Mouse (Mus musculus): ENCODE results near the gene Pcare. TPM values are rescaled to one million over a fixed set of nuclear protein-coding genes. Genes with fewer than 3 reads are reported as not detected.
"Not testable (repeated sequence)": the region's sequence is repeated elsewhere in the genome, so short reads cannot be mapped to it uniquely, and the experiment has no call there.

Gene Pcare
- polyA plus RNA-seq, 1 experiment from 2014 or later: 0.02 TPM

GRCm38 (mm10) chr17:71774173-71774572 lies 21.5 kb upstream of the Pcare start:
- WGBS (ENCODE audit: insufficient replicate concordance): 55% methylated on average over 4 of the region's 4 CpGs
- H3K27me3 ChIP-seq (replicated peaks): no peaks in the 10 kb centered on the region

GRCm38 (mm10) chr17:71770696-71771095 lies 18.0 kb upstream of the Pcare start:
- Histone ChIP-seq H3K9me3 (replicated peaks) (no peaks in the 10 kb centered on the region), H3K27ac (no peak overlapping the region), H3K4me3 (no peak overlapping the region), H3K4me1 (no peaks in the 10 kb centered on the region), H3K36me3 (no peaks in the 10 kb centered on the region), H3K27me3 (replicated peaks) (no peaks in the 10 kb centered on the region), H3K4me2 (no peak overlapping the region), H3K9ac (no peak overlapping the region)
- ATAC-seq: no peak
- 68% methylated on average over 3 of the region's 3 CpGs for WGBS (ENCODE audit: insufficient replicate concordance)

More at GRCm38 (mm10) chr17:71774173-71774572, 21.5 kb upstream of the Pcare start:
- no peak overlapping the region for H3K27ac ChIP-seq
- peaks cover 12% of the 10 kb centered on the region; the same call in 1 of the 2 replicates for H3K9me3 ChIP-seq (replicated peaks)
- no peak overlapping the region for H3K9ac ChIP-seq
- H3K4me3 ChIP-seq: no peak overlapping the region
- H3K4me1 ChIP-seq: no peaks in the 10 kb centered on the region
- no peak for ATAC-seq
- no peaks in the 10 kb centered on the region for H3K36me3 ChIP-seq
- H3K4me2 ChIP-seq: no peak overlapping the region

GRCm38 (mm10) chr17:71769564-71769963 lies 16.9 kb upstream of the Pcare start:
- H3K27me3 ChIP-seq (replicated peaks): no peaks in the 10 kb centered on the region
- ATAC-seq: no peak
- 47% methylated on average over 6 of the region's 6 CpGs for WGBS (ENCODE audit: insufficient replicate concordance)

GRCm38 (mm10) chr17:71768173-71768572 lies 15.5 kb upstream of the Pcare start, which contains the start of gene Clip4:
Gene Clip4 (plus strand): TSS chr17:71768473.
- 36% methylated on average over 1 of the region's 1 CpGs for WGBS (ENCODE audit: insufficient replicate concordance)
- not testable (repeated sequence) for H3K36me3 ChIP-seq; H3K9me3 ChIP-seq (replicated peaks); H3K4me1 ChIP-seq; H3K4me3 ChIP-seq; H3K9ac ChIP-seq; H3K4me2 ChIP-seq; H3K27ac ChIP-seq; ATAC-seq; H3K27me3 ChIP-seq (replicated peaks)

More at GRCm38 (mm10) chr17:71769564-71769963, 16.9 kb upstream of the Pcare start:
- no peak overlapping the region for H3K27ac ChIP-seq
- no peaks in the 10 kb centered on the region for H3K4me1 ChIP-seq
- no peaks in the 10 kb centered on the region for H3K36me3 ChIP-seq
- no peak overlapping the region for H3K4me2 ChIP-seq
- H3K9me3 ChIP-seq (replicated peaks): no peaks in the 10 kb centered on the region
- H3K4me3 ChIP-seq: no peak overlapping the region
- H3K9ac ChIP-seq: no peak overlapping the region

- no peaks in the 10 kb centered on the region for H3K4me1 ChIP-seq
- no peak overlapping the region for H3K4me3 ChIP-seq
- H3K27me3 ChIP-seq (replicated peaks): no peaks in the 10 kb centered on the region
- H3K27ac ChIP-seq: no peak overlapping the region
- WGBS (ENCODE audit: insufficient replicate concordance): 73% methylated on average over 7 of the region's 7 CpGs
- no peak overlapping the region for H3K9ac ChIP-seq
- no peak overlapping the region for H3K4me2 ChIP-seq
- H3K36me3 ChIP-seq: no peaks in the 10 kb centered on the region
- no peak for ATAC-seq
- no peaks in the 10 kb centered on the region for H3K9me3 ChIP-seq (replicated peaks)
These were observed 7.8 kb upstream of the Pcare start for GRCm38 (mm10) chr17:71760536-71760935.

- Histone ChIP-seq H3K27me3 (replicated peaks) (no peaks in the 10 kb centered on the region), H3K9me3 (replicated peaks) (no peaks in the 10 kb centered on the region), H3K4me3 (no peak overlapping the region), H3K27ac (no peak overlapping the region), H3K4me2 (no peak overlapping the region), H3K4me1 (0 out of 2 replicates have a peak, but pooled peaks cover 4% of the 10 kb centered on the region), H3K36me3 (no peaks in the 10 kb centered on the region), H3K9ac (no peak overlapping the region)
- ATAC-seq: 0 out of 2 replicates have a peak, but pooled peaks have one; percentile 30
- WGBS (ENCODE audit: insufficient replicate concordance): 60% methylated on average over 9 of the region's 9 CpGs
These were observed 3.0 kb downstream of the Pcare start for GRCm38 (mm10) chr17:71749616-71750168.

- Histone ChIP-seq H3K27ac (no peak overlapping the region), H3K9ac (no peak overlapping the region), H3K27me3 (replicated peaks) (no peaks in the 10 kb centered on the region), H3K4me3 (no peak overlapping the region), H3K4me1 (0 out of 2 replicates have a peak, but pooled peaks cover 4% of the 10 kb centered on the region), H3K9me3 (replicated peaks) (no peaks in the 10 kb centered on the region), H3K4me2 (no peak overlapping the region), H3K36me3 (no peaks in the 10 kb centered on the region)
- WGBS (ENCODE audit: insufficient replicate concordance): 75% methylated on average over 8 of the region's 8 CpGs
- no peak for ATAC-seq
These were observed 5.1 kb downstream of the Pcare start for GRCm38 (mm10) chr17:71747561-71747960.

- Histone ChIP-seq H3K9me3 (replicated peaks) (no peaks in the 10 kb centered on the region), H3K4me1 (0 out of 2 replicates have a peak, but pooled peaks cover 4% of the 10 kb centered on the region), H3K9ac (no peak overlapping the region), H3K27ac (no peak overlapping the region), H3K36me3 (no peaks in the 10 kb centered on the region), H3K4me2 (no peak overlapping the region), H3K4me3 (no peak overlapping the region), H3K27me3 (replicated peaks) (no peaks in the 10 kb centered on the region)
- ATAC-seq: no peak
- WGBS (ENCODE audit: insufficient replicate concordance): 72% methylated on average over 9 of the region's 9 CpGs
These were observed 6.6 kb downstream of the Pcare start for GRCm38 (mm10) chr17:71746114-71746513.

GRCm38 (mm10) chr17:71742935-71743334 lies 9.8 kb downstream of the Pcare start:
- H3K4me3 ChIP-seq: no peak overlapping the region
- H3K27ac ChIP-seq: no peak overlapping the region
- no peaks in the 10 kb centered on the region for H3K27me3 ChIP-seq (replicated peaks)
- H3K9me3 ChIP-seq (replicated peaks): no peaks in the 10 kb centered on the region
- no peak for ATAC-seq
- 50% methylated on average over 5 of the region's 5 CpGs for WGBS (ENCODE audit: insufficient replicate concordance)
- H3K9ac ChIP-seq: no peak overlapping the region
- H3K4me1 ChIP-seq: no peaks in the 10 kb centered on the region
- H3K36me3 ChIP-seq: no peaks in the 10 kb centered on the region
- no peak overlapping the region for H3K4me2 ChIP-seq

- H3K9me3 ChIP-seq (replicated peaks): no peaks in the 10 kb centered on the region
- H3K36me3 ChIP-seq: no peaks in the 10 kb centered on the region
- no peaks in the 10 kb centered on the region for H3K4me1 ChIP-seq
- H3K4me3 ChIP-seq: no peak overlapping the region
- H3K9ac ChIP-seq: no peak overlapping the region
- no peak overlapping the region for H3K27ac ChIP-seq
- ATAC-seq: no peak
- WGBS (ENCODE audit: insufficient replicate concordance): 57% methylated on average over 3 of the region's 3 CpGs
- no peak overlapping the region for H3K4me2 ChIP-seq
- H3K27me3 ChIP-seq (replicated peaks): no peaks in the 10 kb centered on the region
These were observed 10.5 kb downstream of the Pcare start for GRCm38 (mm10) chr17:71742156-71742555.

GRCm38 (mm10) chr17:71736442-71736841 lies 16.3 kb downstream of the Pcare start:
- Histone ChIP-seq H3K36me3 (no peaks in the 10 kb centered on the region), H3K27ac (no peak overlapping the region), H3K9ac (no peak overlapping the region), H3K4me1 (no peaks in the 10 kb centered on the region), H3K4me3 (no peak overlapping the region), H3K27me3 (replicated peaks) (no peaks in the 10 kb centered on the region), H3K4me2 (no peak overlapping the region), H3K9me3 (replicated peaks) (no peaks in the 10 kb centered on the region)
- 40% methylated on average over 3 of the region's 3 CpGs for WGBS (ENCODE audit: insufficient replicate concordance)
- ATAC-seq: no peak

- whole genome bisulfite sequencing (ENCODE audit: insufficient replicate concordance): 60% methylated on average over 2 of the region's 2 CpGs
- H3K36me3 ChIP-seq: no peaks in the 10 kb centered on the region
- H3K4me3 ChIP-seq: no peak overlapping the region
- H3K9ac ChIP-seq: no peak overlapping the region
- H3K27me3 ChIP-seq (replicated peaks): no peaks in the 10 kb centered on the region
- H3K4me2 ChIP-seq: no peak overlapping the region
- no peak for ATAC-seq
- H3K27ac ChIP-seq: no peak overlapping the region
- H3K4me1 ChIP-seq: no peaks in the 10 kb centered on the region
- H3K9me3 ChIP-seq (replicated peaks): no peaks in the 10 kb centered on the region
These were observed 22.0 kb downstream of the Pcare start for GRCm38 (mm10) chr17:71730655-71731054.

- no peaks in the 10 kb centered on the region for H3K9me3 ChIP-seq (replicated peaks)
- H3K27ac ChIP-seq: no peak overlapping the region
- H3K4me2 ChIP-seq: no peak overlapping the region
- WGBS (ENCODE audit: insufficient replicate concordance): 45% methylated on average over 3 of the region's 3 CpGs
- no peaks in the 10 kb centered on the region for H3K27me3 ChIP-seq (replicated peaks)
- H3K9ac ChIP-seq: no peak overlapping the region
- H3K4me1 ChIP-seq: no peaks in the 10 kb centered on the region
- no peaks in the 10 kb centered on the region for H3K36me3 ChIP-seq
- H3K4me3 ChIP-seq: no peak overlapping the region
- no peak for ATAC-seq
These were observed 31.7 kb downstream of the Pcare start for GRCm38 (mm10) chr17:71721019-71721418.

Data from liver, embryonic 12.5 days (tissue).